Mouse (Mus musculus) forebrain, embryonic 10.5 days (tissue): ENCODE data around the gene Ccl26. TPM values are rescaled to one million over a fixed set of nuclear protein-coding genes. Genes with fewer than 3 reads are reported as not detected.

Experiments used
- DNase-seq: peaks from one replicate; pipeline ENCODE4 v3.0.0-alpha.2; 2017; ENCODE audit warnings: low spot score; ENCODE audit errors: extremely low spot score
- H3K27ac ChIP-seq: fragments of 300-500 bp; sonication (generic); 2 replicates; pipeline ENCODE4 v1.5.1; 2016; ENCODE audit warnings: mild to moderate bottlenecking
- H3K27me3 ChIP-seq: fragments of 300-500 bp; sonication (generic); 2 replicates; pipeline ENCODE4 v1.6.1; 2016; ENCODE audit warnings: mild to moderate bottlenecking; ENCODE audit not compliant: poor library complexity, severe bottlenecking
- H3K36me3 ChIP-seq: fragments of 300-500 bp; sonication (generic); replicated peaks from 2 replicates; pipeline ENCODE4 v1.6.1; 2016; ENCODE audit warnings: mild to moderate bottlenecking, moderate library complexity
- H3K4me1 ChIP-seq: fragments of 300-500 bp; sonication (generic); 2 replicates; pipeline ENCODE4 v1.6.1; 2016
- H3K4me3 ChIP-seq: fragments of 300-500 bp; sonication (generic); 2 replicates; pipeline ENCODE4 v1.5.1; 2016; ENCODE audit warnings: mild to moderate bottlenecking, moderate library complexity
- H3K9me3 ChIP-seq: fragments of 300-500 bp; sonication (generic); 2 replicates; pipeline ENCODE4 v1.6.1; 2016; ENCODE audit warnings: mild to moderate bottlenecking, moderate library complexity
- WGBS: fragments of 180-500 bp; shearing (Covaris S2); methylation state at CpG from one replicate; pipeline ENCODE4 v1.1.7; 2016; 5-methylcytosine and 5-hydroxymethylcytosine counted together
- polyA plus RNA-seq: library from polyadenylated mRNA; unstranded; fragments of >200 nt; fragmentation: Nextera tagmentation; extraction: Ambion mirVana; gene quantifications from 2 replicates; pipeline ENCODE4 v1.2.1, GENCODE M21; 2016

The Ccl26 gene
- polyA plus RNA-seq, 1 experiment from 2014 or later = not detected

DNA sequence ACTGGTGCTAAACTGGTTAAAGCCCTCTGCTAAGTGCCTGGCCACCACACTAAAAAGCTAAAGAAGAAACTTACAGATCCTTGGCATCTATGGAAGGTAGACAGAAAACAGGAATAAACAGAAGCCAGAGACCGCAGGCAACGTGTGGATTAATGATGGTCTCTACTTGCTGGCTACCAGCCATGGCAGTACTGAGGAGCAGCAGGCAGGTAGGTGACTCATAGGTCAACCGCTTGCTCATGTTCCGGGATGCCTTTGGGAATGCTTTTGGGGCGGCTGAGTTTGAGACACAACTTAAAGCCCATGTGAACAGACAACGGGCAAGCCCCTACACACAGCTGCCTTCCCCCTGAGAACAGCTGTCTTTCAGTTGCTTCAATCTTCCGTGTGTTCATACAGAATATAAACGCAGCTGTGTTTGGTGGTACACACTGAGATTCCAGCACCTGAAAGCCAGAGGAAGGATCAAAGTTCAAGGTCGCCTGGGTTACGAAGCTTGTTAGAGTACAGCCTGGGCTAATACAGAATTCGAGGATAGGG is 32.0 kb downstream of the Ccl26 start:
- Histone ChIP-seq H3K27me3 (no peaks in the 10 kb centered on the region), H3K4me1 (peaks cover 4% of the 10 kb centered on the region; the same call in 1 of the 2 replicates), H3K9me3 (no peaks in the 10 kb centered on the region), H3K36me3 (no peaks in the 10 kb centered on the region), H3K27ac (no peak overlapping the region), H3K4me3 (no peak overlapping the region)
- WGBS = 91% methylated on average over 11 of the region's 11 CpGs
- no peak for DNase-seq

DNA sequence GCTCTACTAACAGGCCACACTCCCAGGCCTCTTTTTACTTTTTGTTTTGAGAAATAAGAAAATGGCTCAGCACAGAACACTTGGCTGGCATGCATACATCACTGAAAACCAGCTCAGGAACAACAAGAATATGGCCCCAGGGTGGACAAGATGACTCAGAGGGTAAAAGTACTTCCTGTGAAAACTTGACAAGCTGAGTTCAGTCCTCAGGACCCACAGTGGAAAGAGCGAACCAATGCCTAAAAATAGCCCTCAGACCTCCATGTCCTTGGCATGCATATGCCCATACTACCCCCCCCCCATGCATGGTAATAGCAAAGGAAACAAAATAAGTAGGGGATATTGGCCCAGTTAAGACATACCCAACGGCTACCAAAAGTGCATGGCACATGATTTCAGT is 33.4 kb downstream of the Ccl26 start:
- no peak overlapping the region for H3K27ac ChIP-seq
- WGBS = 81% methylated on average over 2 of the region's 2 CpGs
- H3K27me3 ChIP-seq = no peaks in the 10 kb centered on the region
- DNase-seq = no peak
- peaks cover 4% of the 10 kb centered on the region; the same call in 1 of the 2 replicates for H3K4me1 ChIP-seq
- no peaks in the 10 kb centered on the region for H3K36me3 ChIP-seq
- H3K9me3 ChIP-seq = no peaks in the 10 kb centered on the region
- H3K4me3 ChIP-seq = no peak overlapping the region

DNA sequence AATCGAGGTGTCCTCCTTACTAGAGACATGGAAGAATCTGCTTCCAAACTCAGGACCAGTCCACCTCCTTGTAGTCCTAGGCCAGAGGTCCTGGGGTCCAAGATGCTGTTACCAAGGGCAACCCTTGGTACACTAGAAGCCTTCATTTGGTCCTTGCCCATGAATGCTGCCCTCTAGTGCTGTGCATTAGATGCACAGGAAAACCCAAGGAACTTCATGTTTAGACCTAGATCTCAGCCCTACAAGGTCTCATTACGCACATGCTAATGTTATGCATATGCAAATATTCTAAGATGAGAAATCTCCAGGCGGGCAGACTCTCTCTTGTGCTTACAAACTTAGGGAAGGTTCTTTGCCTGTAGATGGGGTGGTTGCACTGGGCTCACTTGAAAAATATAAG is 34.1 kb downstream of the Ccl26 start:
- DNase-seq = no peak
- Histone ChIP-seq H3K36me3 (no peaks in the 10 kb centered on the region), H3K27ac (no peak overlapping the region), H3K27me3 (no peaks in the 10 kb centered on the region), H3K4me3 (no peak overlapping the region), H3K4me1 (peaks cover 4% of the 10 kb centered on the region; the same call in 1 of the 2 replicates), H3K9me3 (no peaks in the 10 kb centered on the region)
- whole genome bisulfite sequencing = 77% methylated on average over 3 of the region's 3 CpGs

DNA sequence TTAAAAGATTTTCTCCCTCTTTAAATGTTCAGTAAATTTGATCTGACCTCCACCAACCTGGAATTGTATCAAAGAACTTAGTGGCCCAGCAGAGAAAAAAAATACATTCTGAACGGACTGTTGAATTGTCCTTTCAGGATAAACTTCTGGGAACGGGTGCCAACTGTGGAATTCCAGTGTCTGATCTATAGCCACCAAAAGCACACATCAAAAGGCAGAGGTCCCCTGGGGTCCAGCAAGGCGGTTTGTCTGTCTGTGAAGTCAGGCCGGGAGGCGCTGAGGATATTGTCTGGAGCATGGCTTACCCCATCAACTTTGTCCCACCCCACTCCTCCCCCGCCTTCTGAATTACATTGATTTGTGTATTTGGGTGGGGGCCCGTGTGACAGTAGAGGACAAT is 35.4 kb downstream of the Ccl26 start:
- H3K27me3 ChIP-seq = no peaks in the 10 kb centered on the region
- no peak overlapping the region for H3K27ac ChIP-seq
- no peak for DNase-seq
- H3K9me3 ChIP-seq = no peaks in the 10 kb centered on the region; the same call in 1 of the 2 replicates
- H3K4me1 ChIP-seq = peaks cover 4% of the 10 kb centered on the region; the same call in 1 of the 2 replicates
- no peak overlapping the region for H3K4me3 ChIP-seq
- 63% methylated on average over 7 of the region's 7 CpGs for WGBS
- no peaks in the 10 kb centered on the region for H3K36me3 ChIP-seq

DNA sequence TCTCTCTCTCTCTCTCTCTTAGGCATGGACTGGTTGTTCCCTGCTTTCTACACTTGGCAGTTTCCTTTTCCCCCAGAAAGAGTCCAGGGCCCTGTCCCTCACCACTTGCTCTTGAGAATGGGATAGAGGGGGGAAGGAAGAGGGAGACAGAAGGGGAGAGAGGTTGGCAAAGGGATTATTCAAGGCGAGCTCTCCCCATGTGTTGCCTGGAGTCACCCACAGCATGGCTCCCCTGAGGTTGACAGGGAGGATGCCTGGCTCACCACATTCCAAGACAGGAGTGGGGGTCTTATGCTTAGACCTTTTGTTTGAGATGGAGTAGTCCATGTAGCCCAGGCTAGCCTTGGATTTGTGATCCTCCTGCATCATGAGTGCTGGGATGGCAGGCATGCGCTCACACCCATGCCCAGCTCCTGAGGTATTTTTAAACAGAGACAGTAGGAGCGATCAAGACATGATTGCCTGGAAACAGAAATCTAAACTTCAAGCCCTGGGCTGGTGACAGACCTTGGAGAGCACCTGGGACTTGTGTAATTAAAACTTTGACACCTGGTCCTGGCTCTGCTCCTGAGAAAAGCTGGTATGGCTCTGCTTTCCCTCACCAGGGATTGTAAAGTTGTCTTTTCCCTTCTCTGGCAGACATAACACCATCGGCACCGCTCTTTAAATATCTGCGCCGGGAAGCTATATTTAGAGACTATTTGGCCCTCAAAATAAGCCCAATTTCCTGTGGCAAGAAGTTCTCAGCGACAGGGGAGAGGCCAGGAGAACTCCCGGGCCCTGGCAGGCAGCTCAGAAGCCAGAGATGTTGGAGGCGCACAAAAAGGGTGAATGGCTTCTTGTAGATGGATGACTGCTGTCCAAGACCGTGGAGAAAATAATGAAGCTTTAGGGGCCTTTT is 38.5 kb downstream of the Ccl26 start:
- Histone ChIP-seq H3K4me3 (no peak overlapping the region), H3K4me1 (peaks cover 4% of the 10 kb centered on the region; the same call in 1 of the 2 replicates), H3K9me3 (no peaks in the 10 kb centered on the region; the same call in 1 of the 2 replicates), H3K36me3 (no peaks in the 10 kb centered on the region), H3K27ac (no peak overlapping the region), H3K27me3 (no peaks in the 10 kb centered on the region)
- WGBS = 86% methylated on average over 11 of the region's 11 CpGs
- no peak for DNase-seq

DNA sequence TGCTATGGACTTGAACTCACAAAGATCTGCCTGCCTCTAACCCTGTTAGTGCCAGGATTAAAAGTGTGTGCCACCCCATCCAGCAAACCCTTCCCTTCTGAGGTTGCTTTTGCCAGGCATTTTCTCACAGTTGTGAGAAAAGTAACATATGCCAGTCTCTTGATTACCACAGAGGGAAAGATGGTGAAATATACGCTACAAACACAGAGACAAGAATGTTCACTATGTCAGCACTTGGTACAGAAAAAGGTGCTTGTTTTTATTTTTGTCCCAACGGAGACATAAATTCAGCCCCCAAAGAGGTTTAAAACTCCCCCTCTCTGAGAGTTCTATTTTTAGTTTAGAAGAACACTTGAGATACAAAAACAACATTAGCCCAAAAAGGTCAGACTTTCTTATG is 39.3 kb downstream of the Ccl26 start:
- Histone ChIP-seq H3K27me3 (no peaks in the 10 kb centered on the region), H3K36me3 (no peaks in the 10 kb centered on the region), H3K27ac (no peak overlapping the region), H3K9me3 (no peaks in the 10 kb centered on the region; the same call in 1 of the 2 replicates), H3K4me1 (peaks cover 4% of the 10 kb centered on the region; the same call in 1 of the 2 replicates), H3K4me3 (no peak overlapping the region)
- 96% methylated on average over 2 of the region's 2 CpGs for WGBS
- no peak for DNase-seq

DNA sequence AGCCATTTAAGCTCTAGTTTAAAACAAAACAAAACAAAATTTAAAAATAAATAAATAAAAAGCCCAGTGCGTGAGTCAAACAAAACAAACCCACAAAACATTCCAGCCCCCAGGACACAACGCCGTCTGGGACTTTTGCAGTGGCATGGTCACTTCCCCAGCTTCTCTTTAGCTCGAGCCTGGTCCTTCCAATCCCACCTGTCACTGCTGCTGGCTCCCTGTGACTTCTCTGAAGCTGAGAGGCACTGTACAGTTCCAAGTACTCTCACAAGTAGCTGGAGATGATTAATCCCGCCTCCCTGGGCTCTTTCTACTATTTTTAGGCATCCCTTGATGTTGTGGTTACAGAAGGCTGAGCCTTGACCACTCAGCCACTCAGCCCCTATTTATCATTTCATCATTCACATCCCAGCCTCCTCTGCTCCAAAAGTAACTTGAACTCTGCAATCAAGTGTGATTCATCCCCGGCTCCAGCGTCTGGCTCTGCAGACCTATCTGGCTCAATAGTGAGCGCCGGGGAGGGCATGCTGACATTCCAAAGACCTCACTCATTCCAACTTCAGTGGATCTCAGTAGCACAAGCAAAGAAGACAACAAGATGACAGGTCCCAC is 41.2 kb downstream of the Ccl26 start:
- H3K36me3 ChIP-seq = 0 out of 2 replicates have a peak, but pooled peaks cover under 1% of the 10 kb centered on the region
- no peaks in the 10 kb centered on the region; the same call in 1 of the 2 replicates for H3K9me3 ChIP-seq
- H3K4me1 ChIP-seq = no peaks in the 10 kb centered on the region
- H3K27me3 ChIP-seq = no peaks in the 10 kb centered on the region
- WGBS = 92% methylated on average over 9 of the region's 9 CpGs
- no peak overlapping the region for H3K4me3 ChIP-seq
- no peak overlapping the region for H3K27ac ChIP-seq
- no peak for DNase-seq

DNA sequence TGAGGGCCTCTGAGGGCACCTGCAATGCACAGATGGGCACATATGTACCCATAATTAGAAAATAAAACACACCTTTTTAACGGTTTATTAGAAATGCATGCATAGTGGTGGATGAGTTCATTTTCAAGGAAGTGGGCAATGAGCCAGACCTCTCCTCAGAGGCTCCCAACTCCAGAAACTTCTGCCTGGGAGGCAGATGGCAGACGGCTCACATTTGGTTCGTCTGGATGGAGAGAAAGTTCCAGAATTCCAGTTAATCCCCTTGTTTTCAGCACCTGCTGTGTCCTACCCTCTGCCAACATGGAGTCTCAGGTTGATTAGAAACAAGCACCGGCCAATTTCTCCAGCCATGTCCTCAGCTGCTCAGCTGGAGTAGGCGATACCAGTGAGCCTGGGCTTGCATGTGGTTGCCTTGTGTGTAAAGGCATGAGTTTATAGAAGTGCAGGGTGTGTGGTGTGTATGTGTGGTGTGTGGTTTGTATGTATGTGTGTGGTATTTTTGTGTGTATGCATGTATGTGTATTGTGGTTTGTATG is 46.0 kb downstream of the Ccl26 start:
- Histone ChIP-seq H3K27me3 (no peaks in the 10 kb centered on the region), H3K4me3 (no peak overlapping the region), H3K4me1 (peaks cover 7% of the 10 kb centered on the region; the same call in 1 of the 2 replicates), H3K36me3 (peaks cover 16% of the 10 kb centered on the region), H3K27ac (no peak overlapping the region), H3K9me3 (peaks cover 16% of the 10 kb centered on the region; the same call in 1 of the 2 replicates)
- DNase-seq = no peak
- WGBS = 95% methylated on average over 5 of the region's 5 CpGs

DNA sequence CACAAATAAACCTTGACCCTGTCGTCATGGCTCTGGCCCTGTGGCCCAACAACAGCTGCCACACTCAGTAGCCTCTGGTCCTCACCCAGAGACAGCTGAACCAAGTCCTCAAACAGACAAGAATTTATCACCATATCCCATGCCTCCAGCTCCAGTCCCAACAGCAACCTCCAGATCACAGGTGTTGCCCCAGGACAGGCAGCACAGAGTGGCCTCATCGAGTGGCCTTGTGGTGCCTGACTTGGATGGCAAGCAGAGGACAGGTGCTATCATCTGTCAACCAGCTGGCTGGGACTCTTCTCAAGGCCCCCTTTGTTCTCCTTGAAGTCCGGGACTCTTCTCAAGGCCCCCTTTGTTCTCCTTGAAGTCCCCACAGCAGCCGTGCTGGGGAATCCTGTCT is 50.2 kb downstream of the Ccl26 start:
- H3K4me1 ChIP-seq = peaks cover 9% of the 10 kb centered on the region
- no peak overlapping the region for H3K4me3 ChIP-seq
- H3K36me3 ChIP-seq = peaks cover 16% of the 10 kb centered on the region
- H3K27ac ChIP-seq = peak overlapping the region; percentile 35
- WGBS = 53% methylated on average over 4 of the region's 4 CpGs
- H3K27me3 ChIP-seq = no peaks in the 10 kb centered on the region
- peaks cover 16% of the 10 kb centered on the region; the same call in 1 of the 2 replicates for H3K9me3 ChIP-seq
- DNase-seq = no peak

DNA sequence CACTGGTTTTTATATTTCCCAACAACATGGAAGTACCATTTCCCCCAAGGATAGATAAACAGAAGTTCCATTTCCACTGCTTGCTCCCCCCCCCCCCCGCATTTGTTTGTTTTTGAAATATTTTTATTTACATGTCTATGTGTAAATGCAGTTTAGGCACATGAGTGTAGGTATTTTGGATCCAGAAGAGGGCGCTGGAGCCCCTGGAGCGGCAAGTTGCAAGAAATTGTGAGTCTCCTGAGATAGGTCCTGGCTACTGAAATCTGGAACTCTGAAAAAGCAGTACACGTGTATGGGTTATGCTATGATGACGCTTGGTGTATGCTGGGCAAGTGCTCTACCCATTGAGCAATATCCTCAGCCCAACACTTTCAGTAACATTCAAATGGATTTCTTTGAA is 52.3 kb downstream of the Ccl26 start:
- 66% methylated on average over 5 of the region's 5 CpGs for WGBS
- Histone ChIP-seq H3K4me3 (no peak overlapping the region), H3K4me1 (peaks cover 22% of the 10 kb centered on the region), H3K36me3 (peaks cover 8% of the 10 kb centered on the region), H3K9me3 (peaks cover 12% of the 10 kb centered on the region; the same call in 1 of the 2 replicates), H3K27ac (no peak overlapping the region), H3K27me3 (no peaks in the 10 kb centered on the region)
- DNase-seq = no peak
